Mouse (Mus musculus) gastrocnemius, postnatal 25 days (tissue): ENCODE measurements around the gene Tmem184b. TPM values are rescaled to one million over a fixed set of nuclear protein-coding genes. Genes with fewer than 3 reads are reported as not detected.
A peak's percentile ranks its signal among the peaks of the same experiment; 100 is the strongest.

Experiments
- DNase-seq: peaks from one replicate; pipeline ENCODE4 v3.0.0; 2022
- total RNA-seq, 2 experiments: library from RNA; stranded (reverse); gene quantifications; 1 replicate in 1 of 2; 2 replicates in 1 of 2; pipeline ENCODE4 v1.2.3; 2021

Gene Tmem184b
- total RNA-seq, 2 experiments from 2014 or later: 28.4 to 30.4 TPM

GRCm38 (mm10) chr15:79368313-79368811, 35.0 kb downstream of the Tmem184b start:
- peak; percentile 75 for DNase-seq

DNA sequence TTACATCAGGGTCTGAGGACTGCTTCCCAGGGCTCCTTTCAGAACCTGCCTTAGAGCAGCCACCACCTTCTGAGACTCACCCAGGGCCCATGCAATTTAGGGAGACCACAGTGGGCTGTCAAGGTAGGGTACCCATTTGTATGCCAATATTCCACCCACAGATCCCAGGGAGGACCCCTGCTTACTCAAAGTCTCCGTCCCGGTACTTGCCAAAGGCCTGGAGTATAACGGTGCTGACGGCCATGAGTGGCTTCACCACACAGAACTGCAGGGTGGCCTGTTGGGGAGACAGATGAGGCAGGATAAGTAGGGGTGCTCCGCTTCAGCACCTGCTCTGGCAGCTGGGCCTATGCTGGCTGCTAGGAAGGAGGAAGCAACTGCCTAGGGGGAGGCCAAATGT, 37.0 kb downstream of the Tmem184b start:
- DNase-seq: no peak

DNA sequence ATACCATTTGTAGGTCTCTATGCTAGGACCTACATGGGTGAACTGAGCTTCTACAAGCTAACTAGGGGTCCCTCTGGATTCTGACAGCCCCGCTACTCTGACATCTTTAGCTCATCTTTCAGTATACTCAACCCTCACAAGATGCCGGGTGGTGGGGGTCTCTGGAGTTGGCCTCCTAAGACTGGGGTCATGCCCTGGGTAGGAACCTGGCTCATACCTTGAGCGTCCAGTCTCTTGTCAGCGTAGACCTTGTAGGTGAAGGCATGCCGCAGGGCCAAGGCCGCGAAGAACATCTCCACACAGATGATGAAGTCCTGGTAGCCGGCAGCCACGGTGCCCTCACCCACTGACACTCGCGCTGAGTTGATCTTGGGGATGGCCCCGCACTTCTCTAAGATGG, 38.3 kb downstream of the Tmem184b start:
- no peak for DNase-seq

GRCm38 (mm10) chr15:79364120-79364519, 39.2 kb downstream of the Tmem184b start:
- DNase-seq: no peak

DNA sequence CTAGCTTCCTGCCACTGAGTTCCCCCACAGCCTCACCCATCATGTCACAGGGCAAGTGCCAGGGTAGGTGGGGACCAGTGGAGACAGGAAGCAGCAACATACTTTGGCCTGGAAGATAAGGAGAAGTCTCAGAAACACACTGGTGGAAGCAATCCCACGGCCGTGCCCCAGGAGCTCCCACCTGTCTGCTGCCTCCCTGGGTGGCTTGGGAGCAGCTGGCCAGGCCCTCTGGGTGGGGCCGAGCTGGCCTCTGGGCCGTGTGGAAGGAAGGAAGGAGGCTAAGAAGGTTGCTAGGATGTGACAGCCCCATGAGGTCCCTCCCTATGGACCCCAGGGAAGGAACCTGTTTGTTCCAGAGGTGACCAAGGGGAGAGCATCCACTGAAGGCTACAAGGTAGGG, 42.3 kb downstream of the Tmem184b start:
- DNase-seq: no peak

DNA sequence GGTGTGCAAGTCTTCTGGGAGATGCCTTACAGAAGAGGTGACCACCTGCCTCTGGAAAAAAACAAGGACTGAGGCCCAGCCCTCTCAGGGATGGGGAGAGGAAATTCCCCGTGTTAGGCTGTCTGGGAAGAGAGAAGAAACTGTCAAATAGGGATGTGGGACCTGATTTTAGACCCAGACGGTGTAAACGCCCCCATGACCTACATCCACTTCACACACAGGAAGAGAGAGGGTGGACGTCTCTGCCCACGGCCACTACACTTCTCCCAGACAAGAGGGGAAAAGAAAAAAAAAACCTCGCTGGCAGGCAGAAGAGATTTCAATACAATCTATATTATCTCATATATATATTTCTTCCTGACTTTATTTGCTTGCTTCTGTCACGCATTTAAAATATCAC, 43.0 kb downstream of the Tmem184b start:
- no peak for DNase-seq

DNA sequence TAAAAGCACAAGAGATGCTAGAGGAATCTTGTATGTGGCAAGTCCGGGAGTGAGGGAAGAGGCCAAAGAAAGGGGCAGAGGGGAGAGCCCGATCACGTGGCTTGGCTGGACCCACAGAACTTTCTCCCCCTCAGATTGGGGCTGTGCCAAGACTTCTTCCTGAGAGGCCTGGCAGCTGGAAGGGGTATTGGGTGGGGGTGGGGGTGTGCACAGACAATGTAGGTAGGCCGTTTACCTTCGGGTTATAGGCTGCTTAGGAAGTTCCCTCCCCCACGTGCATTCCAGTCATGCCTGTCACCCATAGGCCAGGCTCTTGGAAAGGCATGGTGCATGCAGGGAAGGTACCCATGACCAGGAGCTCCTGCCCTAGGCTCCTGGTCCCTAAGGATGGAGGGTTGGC, 43.4 kb downstream of the Tmem184b start:
- DNase-seq: no peak

- no peak for DNase-seq
Observed at GRCm38 (mm10) chr15:79357974-79358690, 45.2 kb downstream of the Tmem184b start.

GRCm38 (mm10) chr15:79357036-79357911, 46.1 kb downstream of the Tmem184b start:
- DNase-seq: peak; percentile 70

GRCm38 (mm10) chr15:79356481-79356880, 46.9 kb downstream of the Tmem184b start:
- DNase-seq: no peak

DNA sequence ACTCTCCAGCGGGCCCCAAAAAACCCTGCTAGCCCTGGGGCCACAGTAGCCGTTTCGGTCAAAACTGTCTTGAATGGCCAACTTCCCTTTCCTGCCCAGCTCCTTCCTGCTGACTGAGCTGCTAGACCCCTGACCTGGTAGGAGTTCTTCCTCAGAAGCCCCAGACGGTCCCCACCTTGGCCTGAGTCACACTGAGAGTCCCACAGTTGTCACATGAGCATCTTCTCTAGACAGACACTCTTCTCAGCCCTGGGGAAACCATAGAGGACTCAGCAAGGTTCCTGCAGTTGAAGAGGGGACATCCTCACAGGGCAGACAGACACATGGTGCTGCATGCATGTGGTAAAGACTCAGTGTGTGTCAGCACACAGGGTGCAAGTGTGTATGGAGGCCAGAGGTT, 48.8 kb downstream of the Tmem184b start:
- no peak for DNase-seq

DNA sequence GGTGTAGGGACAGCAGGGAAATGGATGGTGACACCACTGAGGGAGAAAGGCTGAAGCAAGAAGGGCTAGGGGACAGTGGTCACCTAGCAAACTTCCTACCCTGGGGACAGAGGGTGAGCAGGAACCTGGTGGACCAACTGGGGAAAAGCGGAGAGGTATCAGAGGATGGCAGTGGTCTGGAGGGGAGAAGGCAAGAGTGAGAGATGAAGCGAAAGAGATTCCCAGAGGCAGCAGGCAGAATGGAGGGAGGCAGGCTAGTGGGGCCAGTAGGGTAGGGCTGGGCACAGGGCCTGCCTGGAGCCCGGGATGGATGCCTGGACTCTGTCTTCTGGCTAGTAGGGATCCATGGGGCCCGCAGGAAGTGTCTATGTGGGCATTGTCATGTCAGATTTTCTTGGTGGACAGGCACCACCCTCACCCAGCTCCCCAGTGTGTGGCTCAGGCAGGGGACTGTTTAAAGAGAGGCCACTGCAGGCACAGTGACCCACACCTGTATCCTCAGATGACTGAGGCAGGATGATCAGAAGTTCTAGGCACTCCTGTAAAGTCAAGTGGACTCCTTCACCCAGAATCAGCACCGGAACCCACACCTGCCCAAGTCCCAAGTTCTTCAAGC, 49.6 kb downstream of the Tmem184b start:
- no peak for DNase-seq

DNA sequence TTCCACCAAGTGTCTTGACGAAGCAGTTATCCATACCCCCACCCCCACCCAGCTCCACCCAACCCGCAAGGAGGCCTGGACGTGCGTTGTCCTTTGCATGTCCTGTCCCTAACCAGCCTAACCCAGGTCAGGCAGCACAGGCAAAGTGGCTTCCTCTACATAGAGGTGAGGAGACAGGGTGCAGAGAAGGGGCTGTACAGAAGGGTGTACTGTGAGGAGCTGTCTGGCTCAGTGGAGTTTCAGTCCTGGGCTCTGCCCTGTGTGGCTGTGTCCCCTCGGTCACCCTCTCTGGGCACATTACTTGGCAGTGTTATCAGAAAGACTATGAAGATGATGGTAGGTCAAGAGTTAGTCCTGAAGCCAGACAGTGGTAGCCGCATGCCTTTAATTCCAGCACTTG, 50.9 kb downstream of the Tmem184b start:
- DNase-seq: no peak

DNA sequence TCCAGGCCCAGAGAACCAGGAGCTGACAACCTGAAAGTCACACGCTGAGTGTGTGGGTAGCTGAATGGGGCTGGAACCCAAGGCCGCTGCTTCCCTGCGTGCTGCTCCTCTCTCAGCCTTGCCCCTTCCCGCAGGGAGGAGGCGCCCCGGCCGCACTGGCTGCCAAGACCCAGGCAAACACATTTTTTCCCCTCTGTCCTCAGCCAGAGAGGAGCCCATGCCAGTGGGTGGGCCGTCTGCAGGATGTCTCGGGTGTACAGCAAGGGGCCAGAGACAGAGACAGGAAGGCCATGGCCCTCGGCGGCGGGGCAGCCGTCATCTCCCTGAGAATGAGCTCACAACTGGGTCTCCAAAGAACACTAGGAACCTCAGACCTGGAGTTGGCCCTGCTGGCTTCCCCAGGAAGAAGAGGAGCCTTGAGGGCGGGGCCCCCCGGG, 52.0 kb downstream of the Tmem184b start:
- DNase-seq: peak; percentile 81

- no peak for DNase-seq
Observed at GRCm38 (mm10) chr15:79350866-79351265, 52.5 kb downstream of the Tmem184b start.

DNA sequence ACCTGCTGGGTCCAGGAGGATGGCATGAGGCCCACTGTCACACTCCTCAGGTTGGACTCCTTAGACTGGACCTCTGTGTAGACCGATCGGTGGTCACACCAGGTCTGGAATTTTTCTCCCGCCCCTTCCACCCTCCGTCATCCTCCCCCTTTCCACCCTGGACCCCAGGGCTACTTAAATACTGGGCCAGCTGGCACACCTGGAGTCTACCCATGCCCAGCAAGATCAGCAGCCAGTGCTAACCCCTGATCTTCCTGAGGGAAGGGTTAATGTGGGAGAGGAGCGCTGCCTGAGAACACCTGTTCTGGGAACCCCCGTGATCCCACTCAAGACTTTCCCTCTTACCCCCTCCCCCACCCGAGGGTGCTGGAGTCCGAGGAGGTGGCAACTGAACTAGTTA, 54.7 kb downstream of the Tmem184b start:
- DNase-seq: no peak

DNA sequence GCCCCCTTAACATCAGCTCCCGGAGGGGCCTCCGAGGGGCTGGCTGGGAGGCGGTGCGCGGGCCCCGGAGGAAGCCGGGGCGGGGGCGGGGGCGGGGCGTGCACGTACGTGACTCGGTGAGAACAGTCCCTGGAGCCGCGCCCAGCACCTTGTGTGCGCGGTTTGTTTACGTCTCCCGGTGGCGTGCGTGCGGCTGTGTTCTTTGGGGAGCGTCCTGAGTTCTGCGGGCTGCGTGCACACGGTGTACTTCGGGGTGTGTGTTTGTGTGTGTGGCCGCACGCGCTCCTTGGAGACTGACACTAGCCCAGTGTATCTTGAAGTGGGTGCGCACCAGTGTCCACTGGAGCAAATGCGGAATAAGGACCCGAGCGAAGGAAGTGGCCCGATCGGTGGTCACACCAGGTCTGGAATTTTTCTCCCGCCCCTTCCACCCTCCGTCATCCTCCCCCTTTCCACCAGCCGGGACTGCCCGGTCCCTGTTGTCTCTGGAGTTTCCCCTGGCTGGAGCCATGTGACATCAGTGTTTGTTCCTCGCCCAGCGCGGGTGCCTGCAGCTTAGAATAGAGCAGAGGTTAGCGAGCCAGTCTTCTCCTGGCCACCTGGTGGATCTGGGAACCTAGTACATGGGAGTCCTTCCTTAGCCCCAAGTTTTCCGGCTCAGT, 55.4 kb downstream of the Tmem184b start:
- peak; percentile 79 for DNase-seq

- DNase-seq: peak; percentile 87
Observed at GRCm38 (mm10) chr15:79347165-79347844, 56.1 kb downstream of the Tmem184b start.

DNA sequence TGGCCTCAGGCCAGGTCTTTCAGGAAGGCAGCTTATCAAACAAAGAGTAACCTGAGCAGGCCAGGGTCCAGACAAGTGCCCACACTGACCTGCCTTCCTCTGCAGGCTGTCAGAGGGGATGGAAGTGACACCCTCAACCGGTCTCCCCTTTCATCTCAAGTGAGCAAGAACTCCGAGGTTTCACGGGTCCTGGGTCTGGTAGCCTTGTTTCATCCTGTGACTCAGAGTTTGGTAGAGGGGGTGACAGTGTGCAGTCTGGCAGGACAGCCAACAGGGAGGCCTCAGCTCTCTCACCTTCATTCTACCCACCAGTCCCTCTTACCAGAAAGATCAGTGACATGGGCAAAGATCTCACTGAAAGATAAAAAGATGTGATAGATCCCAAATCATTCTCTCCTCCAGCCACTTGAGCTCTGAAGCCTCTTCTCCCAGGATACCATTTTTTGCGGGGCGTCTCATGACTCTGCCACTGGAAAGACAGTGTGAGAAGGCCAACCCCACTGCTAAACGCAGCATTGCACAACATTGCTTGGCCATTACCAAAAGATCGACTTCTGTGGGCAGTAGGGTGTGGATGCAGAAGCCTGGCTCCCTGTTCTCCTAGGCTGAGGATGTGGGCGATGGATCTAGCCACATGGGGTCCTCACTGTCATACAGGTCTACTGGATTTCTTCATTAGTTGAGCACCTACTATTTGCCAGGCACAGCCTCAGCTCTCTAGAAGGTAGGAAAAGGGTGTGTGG, 57.1 kb downstream of the Tmem184b start, which contains the start of gene Maff:
Gene Maff (plus strand): TSS at position 571 of the 743 bp plus-strand sequence.
- no peak for DNase-seq

GRCm38 (mm10) chr15:79344627-79345026, 58.7 kb downstream of the Tmem184b start:
- no peak for DNase-seq
